Mouse (Mus musculus) urinary bladder, postnatal 10 days (tissue): ENCODE results near the gene Gm20388.

Experiments
- DNase-seq: peaks from one replicate; pipeline ENCODE4 v3.0.0; 2022; ENCODE audit warnings: low spot score

Gene Gm20388

DNA sequence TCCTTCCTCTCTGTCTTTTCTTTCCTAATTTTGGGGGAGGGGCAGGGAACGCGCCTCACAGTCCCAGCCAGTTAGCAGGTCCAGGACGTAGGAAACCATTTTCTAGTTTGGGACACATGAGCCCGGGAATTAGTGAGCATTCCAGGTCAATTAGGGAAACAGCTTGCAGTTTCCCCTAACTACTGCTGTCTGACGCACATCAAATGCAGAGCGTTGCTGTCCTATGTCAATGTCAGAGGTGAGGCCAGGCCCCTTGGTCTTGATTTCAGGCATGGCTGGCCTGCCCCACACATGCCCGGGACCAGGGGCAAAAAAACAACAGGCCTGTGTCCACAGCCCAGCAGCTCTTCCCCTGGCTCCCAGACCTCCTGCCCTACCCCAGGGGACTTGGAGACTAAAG, 1259.5 kb downstream of the Gm20388 start:
- no peak for DNase-seq

DNA sequence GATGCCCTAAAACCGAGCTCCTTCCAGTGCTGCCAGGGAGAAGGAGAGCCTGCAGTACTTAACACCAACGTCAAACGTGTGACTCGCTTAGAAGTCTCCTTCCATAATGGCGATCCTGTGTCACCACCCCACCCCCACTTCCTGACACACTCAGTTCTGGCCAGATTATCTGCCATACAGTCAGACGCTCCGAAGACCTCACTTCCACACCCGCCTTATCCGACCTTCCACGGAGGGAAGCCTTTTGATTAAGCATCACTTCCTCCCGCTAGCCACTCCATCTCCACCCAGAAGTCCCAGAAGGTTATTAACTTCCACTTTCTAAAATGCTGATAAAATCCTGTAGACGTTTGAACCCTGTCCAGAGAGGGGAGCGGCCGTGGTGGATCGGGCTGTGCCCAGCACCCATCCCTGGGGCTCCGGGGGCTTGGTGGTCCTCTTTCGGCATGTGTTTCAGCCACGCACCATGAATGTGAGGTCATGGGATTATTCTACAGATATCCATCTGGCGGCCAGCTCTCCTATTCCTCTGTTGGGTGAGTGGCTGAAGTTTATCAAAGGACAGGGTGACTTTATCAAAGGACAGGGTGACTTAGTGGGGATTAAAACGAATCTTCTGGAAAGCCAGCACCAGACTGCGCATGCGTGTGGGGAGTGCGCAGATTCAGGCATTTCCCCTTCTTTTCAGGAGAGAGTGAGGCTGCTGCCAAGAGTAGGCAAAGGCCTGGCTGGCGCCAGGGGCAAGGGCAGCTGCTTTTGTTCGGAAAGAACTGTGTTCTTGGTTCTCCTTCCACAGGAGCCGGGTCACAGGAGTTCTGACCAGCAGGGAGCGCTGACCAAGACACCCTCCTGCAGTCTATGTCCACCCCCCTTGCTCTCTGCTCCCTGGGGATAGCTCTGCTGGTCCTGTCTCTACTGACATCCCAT, 1260.2 kb downstream of the Gm20388 start:
- DNase-seq, result no peak

- no peak for DNase-seq
Measured at GRCm38 (mm10) chr8:121172567-121172966, 1261.9 kb downstream of the Gm20388 start.

DNA sequence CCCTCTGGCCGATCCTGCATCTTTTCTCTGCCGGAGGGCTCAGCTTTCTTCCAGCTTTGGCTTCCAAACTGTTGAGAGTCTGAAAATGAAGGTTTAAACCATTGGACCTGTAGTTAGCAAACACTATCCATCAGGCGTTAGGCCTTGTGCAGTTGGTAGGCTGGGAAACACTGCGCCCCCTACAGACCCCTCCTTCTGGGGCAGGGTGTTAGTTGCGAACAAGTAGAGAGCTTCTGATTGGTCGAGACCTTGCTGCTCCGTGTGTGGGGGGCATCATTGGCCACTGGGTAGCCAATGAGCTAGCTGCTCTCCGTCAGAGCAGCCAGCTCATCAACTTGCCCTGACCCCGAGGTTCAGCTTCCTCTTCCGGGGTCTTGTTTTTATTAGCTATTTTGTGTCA, 1263.5 kb downstream of the Gm20388 start:
- no peak for DNase-seq

GRCm38 (mm10) chr8:121174721-121175539, 1264.3 kb downstream of the Gm20388 start:
- no peak for DNase-seq

DNA sequence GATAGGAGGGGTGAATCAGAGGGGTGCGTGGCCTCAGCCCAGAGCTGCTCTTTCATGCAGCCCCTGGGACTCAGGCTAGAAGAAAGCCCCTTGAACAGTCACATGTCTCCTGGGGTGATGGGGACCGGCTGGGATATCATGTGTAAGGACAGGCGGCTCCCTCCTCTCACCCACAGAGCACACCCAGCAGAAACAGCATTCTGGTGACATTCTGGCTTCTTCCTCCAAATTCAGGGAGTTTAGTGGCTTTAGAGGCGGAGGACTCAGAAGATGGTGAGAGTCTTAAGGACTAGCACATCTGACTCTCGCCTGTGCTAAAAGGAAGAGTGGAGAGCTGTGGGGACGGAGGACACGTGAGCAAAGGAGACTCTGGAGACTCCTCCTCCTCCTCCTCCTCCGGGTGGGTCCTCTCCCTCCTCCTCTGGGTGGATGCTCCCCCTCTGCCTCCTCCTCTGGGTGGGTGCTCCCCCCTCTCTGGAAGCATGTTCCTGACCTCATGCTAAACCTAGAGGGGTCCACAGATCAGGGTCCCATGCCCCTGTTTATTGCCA, 1265.0 kb downstream of the Gm20388 start:
- DNase-seq, result no peak

GRCm38 (mm10) chr8:121176291-121176690, 1265.7 kb downstream of the Gm20388 start:
- DNase-seq, result no peak

GRCm38 (mm10) chr8:121180474-121181284, 1270.0 kb downstream of the Gm20388 start:
- DNase-seq, result no peak

GRCm38 (mm10) chr8:121181285-121181884, 1270.7 kb downstream of the Gm20388 start:
- no peak for DNase-seq

GRCm38 (mm10) chr8:121187491-121188364, 1277.1 kb downstream of the Gm20388 start:
- no peak for DNase-seq

- DNase-seq, result no peak
Measured at GRCm38 (mm10) chr8:121188994-121189393, 1278.4 kb downstream of the Gm20388 start.

DNA sequence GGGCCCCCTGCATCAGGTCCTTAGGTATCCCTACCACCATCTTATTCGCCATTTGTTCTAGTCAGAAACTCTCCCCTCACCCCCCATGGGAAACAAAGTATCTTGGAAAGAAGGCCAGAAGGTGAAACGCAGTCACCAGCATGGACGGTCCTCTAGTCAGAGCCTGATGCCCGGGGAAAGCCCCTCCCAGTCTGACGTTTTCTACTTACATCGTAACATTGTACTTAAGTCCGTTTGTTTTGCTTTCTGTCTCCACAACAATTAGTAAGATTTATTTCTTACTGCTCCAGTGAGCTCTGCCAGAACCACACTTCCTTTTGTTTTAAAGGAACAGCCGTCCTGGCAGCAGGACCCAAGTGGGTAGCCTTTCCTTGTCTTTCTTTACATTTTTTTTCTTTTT, 1281.8 kb downstream of the Gm20388 start:
- DNase-seq, result no peak

GRCm38 (mm10) chr8:121195970-121196369, 1285.3 kb downstream of the Gm20388 start:
- DNase-seq, result no peak

DNA sequence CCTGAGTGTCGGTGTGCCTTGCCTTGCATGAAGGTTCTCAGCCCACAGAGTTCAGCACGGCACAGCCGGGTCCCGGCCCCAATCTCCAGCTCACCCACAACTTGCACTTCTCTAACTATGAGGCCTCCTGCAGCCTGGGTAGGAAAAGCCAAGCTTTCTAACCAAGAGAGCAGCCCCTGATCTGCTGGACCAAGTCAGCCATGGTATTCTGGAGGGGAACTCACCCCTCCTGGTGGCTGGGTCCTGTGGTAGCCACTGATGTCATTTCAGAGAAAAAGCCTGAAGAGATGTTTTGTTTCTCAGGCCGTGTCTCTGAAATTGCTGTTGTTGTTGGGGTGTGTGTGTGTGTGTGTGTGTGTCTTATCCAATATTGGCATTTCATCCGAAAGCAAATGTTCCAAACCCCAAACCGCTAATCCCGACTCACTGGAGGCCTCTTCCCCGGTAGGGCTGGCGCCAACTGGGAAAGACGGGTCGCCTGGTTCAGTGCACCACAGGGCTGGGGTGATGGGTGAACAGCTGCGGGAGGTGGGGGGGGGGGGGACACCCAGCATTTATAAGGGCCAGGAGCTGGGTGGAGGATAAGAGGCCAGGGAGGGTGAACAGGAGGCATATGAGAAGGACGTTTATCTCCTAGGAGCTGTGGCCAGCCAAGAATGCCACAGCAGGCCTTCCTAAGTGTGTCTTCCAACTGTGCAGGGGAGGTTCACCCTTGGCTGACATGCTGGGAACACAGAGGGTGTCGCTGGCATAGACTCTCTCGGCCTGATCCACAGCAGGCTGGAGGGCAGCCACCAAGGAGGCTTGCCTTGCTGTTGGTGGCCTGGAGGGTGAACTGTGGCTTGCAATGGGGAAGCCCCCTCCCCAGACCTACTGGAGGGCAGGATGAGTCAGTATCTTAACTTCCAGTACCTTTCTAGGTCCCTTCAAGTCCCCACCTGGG, 1286.4 kb downstream of the Gm20388 start:
- no peak for DNase-seq

DNA sequence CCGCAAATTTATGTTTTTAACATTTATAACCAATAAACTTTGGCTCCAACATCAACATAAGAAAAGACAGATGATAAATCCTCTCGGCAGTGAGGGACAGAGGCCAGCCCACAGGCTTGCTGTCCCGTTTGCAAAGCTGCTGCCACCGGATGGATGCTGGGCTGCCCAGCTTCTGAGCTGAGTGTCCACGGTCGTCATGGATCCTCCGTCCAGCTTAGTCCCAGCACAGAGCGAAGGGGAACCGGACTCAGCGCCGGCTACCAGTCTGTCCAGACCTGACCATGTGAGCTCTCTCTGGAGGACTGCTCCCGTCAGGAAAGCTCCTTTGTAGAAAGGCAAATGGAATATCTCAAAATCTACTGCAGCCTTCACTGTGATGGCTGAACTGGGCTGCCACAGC, 1289.4 kb downstream of the Gm20388 start:
- DNase-seq, result no peak

DNA sequence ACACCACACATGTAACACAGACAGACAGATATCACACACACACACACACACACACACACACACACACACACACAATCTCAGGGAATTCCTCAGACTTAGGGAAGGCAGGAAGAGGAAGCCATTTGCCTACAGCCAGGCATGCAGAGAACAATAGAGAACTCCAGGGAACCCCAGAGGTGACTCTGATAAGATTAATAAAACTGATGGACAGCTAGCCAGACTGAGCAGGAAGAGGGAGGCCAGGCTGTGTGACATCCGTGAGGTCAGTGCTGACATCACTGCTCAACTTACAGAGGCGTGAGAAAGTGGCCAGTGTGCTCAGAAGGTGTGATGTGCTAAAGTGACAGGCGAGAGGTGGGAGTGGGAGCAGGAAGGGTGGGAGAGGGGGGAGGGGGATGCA, 1290.3 kb downstream of the Gm20388 start:
- no peak for DNase-seq

DNA sequence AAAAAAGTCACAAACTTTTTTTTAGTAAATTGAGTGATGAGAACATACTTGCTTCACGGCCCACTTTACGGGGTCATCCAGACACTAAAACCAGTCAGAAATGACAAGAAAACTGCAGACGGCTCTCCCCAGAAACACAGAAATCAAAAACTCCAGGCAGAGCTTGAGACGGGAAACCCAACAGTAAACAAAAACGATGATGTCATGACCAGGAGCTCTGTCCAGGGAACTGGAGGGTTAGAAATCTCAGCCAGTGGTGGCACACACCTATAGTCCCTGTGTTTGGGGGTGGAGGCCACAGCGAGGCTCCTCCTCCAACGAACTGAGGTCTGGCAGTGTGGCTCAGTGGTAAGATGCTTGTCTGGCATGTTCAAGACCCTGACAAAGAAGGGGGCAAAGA, 1291.0 kb downstream of the Gm20388 start:
- DNase-seq, result no peak

GRCm38 (mm10) chr8:121203612-121204376, 1293.2 kb downstream of the Gm20388 start:
- no peak for DNase-seq

DNA sequence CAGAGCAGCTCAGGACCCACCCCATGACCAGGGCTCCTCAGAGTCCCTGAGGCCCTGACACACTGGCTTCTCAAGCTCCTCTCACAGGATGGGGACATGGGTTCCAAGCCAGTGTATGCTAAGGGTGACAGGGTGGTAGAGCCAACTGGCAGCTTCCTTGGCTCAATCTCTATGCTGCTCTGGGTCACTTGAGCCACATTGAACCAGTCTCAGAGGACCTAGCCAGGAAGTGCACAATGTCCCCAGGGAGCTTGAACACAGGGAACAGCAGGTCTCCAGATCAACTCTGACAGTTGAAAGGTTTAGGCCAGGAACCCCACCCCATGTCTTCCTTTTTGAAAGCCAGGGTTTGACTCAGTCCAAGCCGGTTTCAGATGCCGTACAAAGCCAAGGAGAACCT, 1296.5 kb downstream of the Gm20388 start:
- DNase-seq, result no peak
